Mouse (Mus musculus) Muller cell, postnatal 12 days (primary cell): ENCODE results near the gene Lfng.

ENCODE experiments used
- DNase-seq: peaks from one replicate; pipeline ENCODE4 v3.0.0-alpha.2; 2015; ENCODE audit errors: inconsistent ontology term

Gene Lfng

GRCm38 (mm10) chr5:140594846-140595245 is 12.3 kb upstream of the Lfng start:
- DNase-seq = no peak

DNA sequence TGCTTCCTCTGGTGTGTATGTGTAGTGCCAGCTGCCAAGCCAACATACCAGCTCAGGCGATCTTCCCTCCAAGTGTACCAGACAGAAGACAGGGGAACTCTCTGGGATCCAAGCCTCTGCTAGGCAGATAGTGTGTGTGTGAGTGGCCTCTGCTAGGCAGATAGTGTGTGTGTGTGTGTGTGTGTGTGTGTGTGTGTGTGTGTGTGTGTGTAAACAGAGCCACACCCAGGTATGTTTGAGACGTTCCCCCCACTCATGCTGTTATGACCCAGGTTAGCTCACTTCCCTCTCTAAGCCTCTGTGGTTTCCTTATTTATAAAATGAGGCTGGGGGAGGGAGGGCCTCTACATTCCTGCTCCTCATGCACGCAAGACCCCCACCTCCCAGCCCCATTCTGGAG is 10.7 kb upstream of the Lfng start:
- DNase-seq = no peak

GRCm38 (mm10) chr5:140596927-140597588 is 10.1 kb upstream of the Lfng start:
- no peak for DNase-seq

- DNase-seq = no peak
These were observed 9.3 kb upstream of the Lfng start for GRCm38 (mm10) chr5:140597787-140598186.

DNA sequence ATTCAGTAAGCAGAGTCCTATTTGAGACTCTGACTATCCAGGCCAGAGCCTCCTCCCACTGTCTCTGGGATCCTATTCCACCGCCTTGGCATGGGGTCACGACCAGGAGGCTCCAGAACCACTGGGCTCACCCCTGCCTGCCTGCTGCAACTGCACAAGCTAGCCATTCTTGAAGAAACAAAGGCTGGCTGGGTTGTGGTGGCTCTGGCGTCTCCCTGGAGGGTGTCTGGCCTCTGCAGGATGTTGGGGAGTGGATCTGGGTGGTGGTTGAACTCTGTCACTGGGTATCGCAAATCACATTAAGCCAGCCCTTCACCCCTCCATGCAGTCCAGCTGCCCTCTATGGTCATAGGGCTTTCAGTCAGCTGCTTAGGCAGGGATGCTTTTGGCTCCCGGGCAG is 7.2 kb upstream of the Lfng start:
- DNase-seq = peak; percentile 29

GRCm38 (mm10) chr5:140601712-140602111 is 5.4 kb upstream of the Lfng start:
- DNase-seq = no peak

GRCm38 (mm10) chr5:140602540-140602939 is 4.6 kb upstream of the Lfng start:
- no peak for DNase-seq

DNA sequence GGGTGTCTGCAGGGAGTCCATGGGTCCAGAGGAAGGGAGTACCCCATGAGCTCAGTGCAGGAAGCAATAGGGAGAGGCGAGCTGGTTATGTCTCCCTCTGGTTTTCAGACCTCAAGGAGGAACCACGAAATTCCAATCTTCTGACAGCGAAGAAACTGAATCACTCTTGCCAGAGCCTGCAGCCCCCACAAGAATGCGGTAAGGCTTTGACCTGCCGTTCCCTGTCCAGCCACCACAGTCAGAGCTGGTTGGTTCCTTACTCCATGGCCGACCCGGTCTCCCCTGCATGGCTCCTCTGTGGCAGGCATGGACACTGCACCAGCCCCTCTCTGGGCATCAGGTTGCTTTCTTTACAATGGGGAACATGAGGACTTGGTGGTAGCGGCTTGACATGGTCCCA is 2.7 kb upstream of the Lfng start:
- DNase-seq = peak; percentile 82

- no peak for DNase-seq
These were observed 1.9 kb upstream of the Lfng start for GRCm38 (mm10) chr5:140605228-140605627.

- no peak for DNase-seq
These were observed 734 bp upstream of the Lfng start for GRCm38 (mm10) chr5:140606386-140606785.

DNA sequence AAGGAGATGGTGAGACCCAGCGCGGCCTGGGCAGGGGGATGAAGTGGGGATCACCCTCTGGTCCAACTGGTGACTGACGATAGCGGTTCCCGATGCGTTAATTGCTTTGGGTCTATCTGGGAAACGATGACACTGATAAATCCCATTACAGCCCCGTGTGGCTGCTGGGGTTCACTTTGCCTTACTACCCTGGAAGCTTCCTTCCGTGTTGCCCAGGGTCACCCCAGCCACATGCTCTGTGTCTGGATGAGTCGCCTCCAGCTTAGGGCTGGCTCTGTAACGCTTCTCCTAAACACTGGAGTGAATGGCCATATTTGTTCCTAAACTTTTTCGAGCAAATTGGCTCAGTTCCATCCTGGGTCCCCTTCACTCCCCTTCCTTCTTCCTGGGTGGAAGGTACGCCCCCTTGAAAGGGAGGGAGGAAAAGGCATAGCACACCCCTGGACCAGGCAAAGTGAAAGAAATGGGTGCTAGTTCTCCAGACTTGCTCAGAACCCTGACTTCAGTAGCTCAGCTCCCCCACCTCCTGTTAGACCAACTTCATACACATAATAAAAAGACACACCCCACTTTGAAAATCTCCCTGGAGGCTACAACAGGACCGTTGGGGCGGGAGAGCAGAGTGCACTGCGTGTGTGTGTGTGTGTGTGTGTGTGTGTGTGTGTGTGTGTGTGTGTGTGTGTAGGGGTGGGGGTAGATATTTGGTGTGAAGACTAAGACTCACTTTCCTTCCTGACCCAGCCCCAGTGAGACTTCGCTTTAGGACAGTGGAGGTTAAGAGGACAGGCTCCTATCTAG is 915 bp downstream of the Lfng start:
- DNase-seq = peak; percentile 70

- no peak for DNase-seq
These were observed 1.5 kb downstream of the Lfng start for GRCm38 (mm10) chr5:140608634-140609015.

- DNase-seq = peak; percentile 79
These were observed 2.6 kb downstream of the Lfng start for GRCm38 (mm10) chr5:140609511-140610272.

DNA sequence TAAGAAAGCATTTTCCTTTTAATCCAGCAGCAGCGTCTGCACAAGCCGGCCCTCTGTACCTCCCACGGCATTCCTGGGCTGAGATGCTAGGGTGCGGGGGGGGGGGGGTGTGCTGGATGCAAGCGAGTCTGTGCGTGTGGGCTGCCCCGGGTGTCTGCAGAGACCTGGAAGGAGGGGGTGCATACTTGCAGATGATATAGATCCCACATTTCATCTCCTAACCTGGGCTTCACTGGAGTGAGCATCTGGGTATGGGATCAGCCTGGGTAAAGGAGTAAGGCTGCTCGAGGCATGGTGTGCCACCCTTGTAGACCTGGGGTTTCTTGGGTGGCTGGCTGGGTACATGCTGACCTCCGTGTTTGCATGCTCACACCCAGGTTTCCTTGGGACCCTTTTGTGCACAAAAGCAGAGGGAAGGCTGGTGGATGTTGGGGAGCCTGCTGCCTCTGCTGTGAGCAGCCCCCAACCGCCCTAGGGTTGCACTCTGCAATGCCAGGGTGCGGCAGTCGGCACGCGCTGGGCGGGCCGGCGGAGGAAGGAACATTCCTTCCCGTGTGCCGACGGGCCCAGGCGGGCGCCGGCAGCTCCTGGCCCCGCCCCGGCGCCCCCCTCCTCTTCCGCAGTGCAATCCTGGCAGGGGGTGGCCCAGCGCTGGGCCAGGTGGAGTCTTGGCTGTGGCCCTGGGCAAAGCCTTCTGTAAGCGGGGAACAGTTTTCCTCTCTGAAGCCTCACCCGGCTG is 3.3 kb downstream of the Lfng start:
- DNase-seq = peak; percentile 87

DNA sequence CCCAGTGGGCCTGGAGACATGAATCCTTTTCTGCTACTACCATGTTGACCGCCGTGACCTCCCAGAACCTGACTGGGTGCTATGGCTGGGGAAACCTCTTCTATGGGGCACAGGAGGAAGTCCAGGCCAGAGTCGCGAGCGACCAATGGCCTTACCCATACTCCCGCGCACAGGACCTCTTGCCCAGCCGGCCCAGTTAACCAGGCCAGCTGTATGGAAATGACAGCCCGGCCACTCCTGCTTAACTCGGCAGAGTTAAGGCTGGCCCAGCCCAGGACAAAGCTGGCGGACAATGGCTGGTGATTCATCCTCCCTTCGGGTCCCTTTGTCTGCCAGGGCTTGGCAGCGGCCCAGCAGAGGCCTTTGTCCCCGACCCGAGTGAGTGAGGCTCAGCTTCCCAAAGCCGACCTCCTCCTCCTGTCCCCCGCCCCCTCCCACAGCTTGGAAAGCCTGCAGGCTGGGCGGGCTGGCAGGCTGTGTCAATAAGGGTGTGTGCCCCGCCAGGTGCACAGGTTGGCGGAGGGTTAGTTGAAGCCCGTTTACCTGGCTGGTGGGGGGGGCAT is 4.0 kb downstream of the Lfng start:
- DNase-seq = peak; percentile 99

- no peak for DNase-seq
These were observed 4.6 kb downstream of the Lfng start for GRCm38 (mm10) chr5:140611611-140612185.

DNA sequence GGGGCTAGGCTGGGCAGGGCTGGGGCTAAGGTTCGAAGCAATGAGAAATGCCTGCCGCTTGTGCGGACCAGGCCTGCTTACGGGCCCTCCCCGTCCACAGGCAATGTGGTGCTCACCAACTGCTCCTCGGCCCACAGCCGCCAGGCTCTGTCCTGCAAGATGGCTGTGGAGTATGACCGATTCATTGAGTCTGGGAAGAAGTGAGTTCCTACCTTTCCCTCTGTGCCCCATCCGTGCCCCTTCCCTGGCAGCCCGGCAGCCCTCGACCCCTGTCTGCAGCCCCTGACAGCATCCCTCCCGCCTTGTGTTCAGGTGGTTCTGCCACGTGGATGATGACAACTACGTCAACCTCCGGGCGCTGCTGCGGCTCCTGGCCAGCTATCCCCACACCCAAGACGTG is 5.1 kb downstream of the Lfng start:
- no peak for DNase-seq

- no peak for DNase-seq
These were observed 7.0 kb downstream of the Lfng start for GRCm38 (mm10) chr5:140614141-140614540.

- DNase-seq = no peak
These were observed 7.7 kb downstream of the Lfng start for GRCm38 (mm10) chr5:140614837-140615236.

DNA sequence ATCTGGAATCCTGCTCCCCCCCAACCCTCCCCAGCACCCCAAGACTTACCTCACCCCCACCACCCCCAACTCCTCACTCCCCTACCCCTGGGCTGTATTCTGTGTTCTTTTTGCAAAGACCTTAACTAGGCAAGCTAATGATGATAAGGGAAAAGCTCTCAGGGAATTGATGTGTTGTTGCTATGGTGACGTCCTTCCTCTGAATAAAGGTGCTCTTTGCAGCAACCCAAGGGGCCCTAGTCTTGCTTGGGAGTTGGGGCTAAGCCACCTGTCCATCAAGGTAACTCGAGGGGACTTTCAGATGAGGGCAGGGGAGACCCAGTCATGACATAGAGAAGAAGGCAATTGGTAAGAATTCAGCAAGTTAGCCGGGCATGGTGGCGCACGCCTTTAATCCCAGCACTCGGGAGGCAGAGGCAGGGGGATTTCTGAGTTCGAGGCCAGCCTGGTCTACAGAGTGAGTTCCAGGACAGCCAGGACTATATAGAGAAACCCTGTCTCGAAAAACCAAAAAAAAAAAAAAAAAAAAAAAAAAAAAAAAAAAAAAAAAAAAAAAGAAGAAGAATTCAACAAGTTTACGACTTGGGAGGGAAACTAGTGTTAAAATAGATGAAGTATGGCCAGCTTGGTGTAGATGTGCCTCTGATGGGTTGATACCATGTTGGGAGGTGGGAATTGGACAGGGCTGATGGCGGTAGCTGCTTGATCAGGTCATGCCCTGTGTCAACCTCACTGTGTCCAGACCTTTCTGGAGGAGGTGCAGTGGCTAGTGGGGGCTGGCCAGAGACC is 8.4 kb downstream of the Lfng start:
- no peak for DNase-seq
